Mouse (Mus musculus) E14TG2a.4 (cell line): ENCODE measurements around the gene Dach1.

Experiments used
- CTCF ChIP-seq: conservative IDR thresholded peaks from 2 replicates; pipeline ENCODE4 v1.5.1; 2014; ENCODE audit warnings: low read length
- NANOG ChIP-seq: IDR thresholded peaks from 2 replicates; pipeline ENCODE4 v1.6.1; 2014; ENCODE audit warnings: borderline replicate concordance, low read length, mixed read lengths
- POU5F1 ChIP-seq: IDR thresholded peaks from 2 replicates; pipeline ENCODE4 v1.6.1; 2014; ENCODE audit warnings: low read length, borderline replicate concordance

GRCm38 (mm10) chr14:97813557-97813956 is 356.0 kb downstream of the Dach1 start:
- no peak for TF ChIP-seq CTCF
- no peak for TF ChIP-seq POU5F1
- TF ChIP-seq NANOG: no peak
